Mouse (Mus musculus) forebrain, embryonic 14.5 days (tissue): ENCODE results near the gene Coq10a. TPM values are rescaled to one million over a fixed set of nuclear protein-coding genes. Genes with fewer than 3 reads are reported as not detected.

Experiments used
- ATAC-seq: fragments of 200-750 bp; cut with Nextera tagmentation; 2 replicates; pipeline ENCODE4 v1.8.0; 2017; ENCODE audit warnings: mild to moderate bottlenecking, moderate library complexity
- DNase-seq: peaks from one replicate; pipeline ENCODE4 v3.0.0-alpha.2; 2015; ENCODE audit warnings: low spot score
- H3K27ac ChIP-seq: fragments of 300-500 bp; sonication (generic); 2 replicates; pipeline ENCODE4 v1.5.1; 2014; ENCODE audit warnings: low read depth, mild to moderate bottlenecking, control low read depth, low read length, moderate library complexity
- H3K27me3 ChIP-seq: fragments of 300-500 bp; sonication (generic); replicated peaks from 2 replicates; pipeline ENCODE4 v1.6.1; 2014; ENCODE audit warnings: low read length, control low read depth, mixed read lengths; ENCODE audit not compliant: control insufficient read depth, insufficient read depth
- H3K36me3 ChIP-seq: fragments of 300-500 bp; sonication (generic); 2 replicates; pipeline ENCODE4 v1.6.1; 2014; ENCODE audit warnings: low read length, control low read depth; ENCODE audit not compliant: control insufficient read depth, insufficient read depth
- H3K4me1 ChIP-seq: fragments of 300-500 bp; sonication (generic); 2 replicates; pipeline ENCODE4 v1.6.1; 2014; ENCODE audit warnings: antibody characterized with exemption, low read length, control low read depth; ENCODE audit not compliant: control insufficient read depth, insufficient read depth
- H3K4me2 ChIP-seq: fragments of 300-500 bp; sonication (generic); 2 replicates; pipeline ENCODE4 v1.6.1; 2014; ENCODE audit warnings: mild to moderate bottlenecking, control low read depth, low read length
- H3K4me3 ChIP-seq: fragments of 300-500 bp; sonication (generic); 2 replicates; pipeline ENCODE4 v1.5.1; 2014; ENCODE audit warnings: low read depth, low read length, control low read depth
- H3K9ac ChIP-seq: fragments of 300-500 bp; sonication (generic); 2 replicates; pipeline ENCODE4 v1.6.1; 2014; ENCODE audit warnings: mild to moderate bottlenecking, low read length, control low read depth, moderate library complexity
- H3K9me3 ChIP-seq: fragments of 300-500 bp; sonication (generic); replicated peaks from 2 replicates; pipeline ENCODE4 v1.6.1; 2016; ENCODE audit warnings: low read length, control low read depth, mixed read lengths; ENCODE audit not compliant: control insufficient read depth
- WGBS: fragments of 180-500 bp; shearing (Covaris S2); extraction: QIAGEN DNeasy Blood & Tissue Kit; methylation state at CpG from one replicate; pipeline ENCODE4 v1.1.7; 2014; 5-methylcytosine and 5-hydroxymethylcytosine counted together
- polyA plus RNA-seq: library from polyadenylated mRNA; unstranded; fragments of >200 nt; fragmentation: Nextera tagmentation; extraction: Ambion mirVana; gene quantifications from 2 replicates; pipeline ENCODE4 v1.2.1, GENCODE M21; 2014

The Coq10a gene
- polyA plus RNA-seq, 1 experiment from 2014 or later, result 22.8 TPM

DNA sequence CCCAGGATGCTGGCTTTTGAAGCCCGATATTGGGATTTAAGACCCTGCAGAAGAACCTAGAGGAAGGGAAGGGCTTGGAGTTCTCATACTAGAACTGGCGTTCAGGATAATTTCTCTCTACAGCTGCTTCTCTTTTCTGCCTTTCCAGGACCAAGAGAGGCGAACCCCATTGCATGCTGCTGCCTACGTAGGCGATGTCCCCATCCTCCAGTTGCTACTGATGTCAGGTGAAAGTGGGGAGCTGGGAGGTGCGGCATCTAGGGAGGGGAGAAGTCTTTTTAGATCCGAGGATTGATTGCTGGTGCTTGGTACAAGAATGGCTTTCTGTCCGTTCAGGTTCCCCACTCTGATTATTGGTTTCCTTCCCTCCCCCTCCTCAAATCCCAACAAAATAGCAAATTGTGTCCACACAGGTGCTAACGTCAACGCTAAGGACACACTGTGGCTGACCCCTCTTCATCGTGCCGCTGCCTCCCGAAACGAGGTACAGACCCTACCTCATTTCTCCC, 9.2 kb upstream of the Coq10a start:
- no peaks in the 10 kb centered on the region for H3K9me3 ChIP-seq

GRCm38 (mm10) chr10:128377222-128377939, 8.6 kb upstream of the Coq10a start:
- peak; percentile 76 for ATAC-seq
- H3K9me3 ChIP-seq, result no peaks in the 10 kb centered on the region
- H3K4me2 ChIP-seq, result peak overlapping the region; percentile 61
- H3K36me3 ChIP-seq, result peaks cover 40% of the 10 kb centered on the region
- H3K27ac ChIP-seq, result peak overlapping the region; percentile 94
- under 1% methylated on average over 47 of the region's 47 CpGs for WGBS
- H3K4me1 ChIP-seq, result peaks cover 11% of the 10 kb centered on the region
- no peaks in the 10 kb centered on the region for H3K27me3 ChIP-seq
- peak overlapping the region; percentile 99 for H3K4me3 ChIP-seq
- DNase-seq, result peak; percentile 75
- H3K9ac ChIP-seq, result peak overlapping the region; percentile 99

More for the DNA sequence above, 9.2 kb upstream of the Coq10a start:
- Histone ChIP-seq H3K27ac (peak overlapping the region; percentile 94), H3K36me3 (peaks cover 46% of the 10 kb centered on the region), H3K9ac (peak overlapping the region; percentile 99), H3K4me3 (peak overlapping the region; percentile 99), H3K4me1 (peaks cover 11% of the 10 kb centered on the region), H3K27me3 (no peaks in the 10 kb centered on the region), H3K4me2 (peak overlapping the region; percentile 61)
- whole genome bisulfite sequencing, result 46% methylated on average over 14 of the region's 14 CpGs
- DNase-seq (no peak), ATAC-seq (no peak)

GRCm38 (mm10) chr10:128376455-128377211, 7.8 kb upstream of the Coq10a start, which contains the start of gene Ankrd52:
Gene Ankrd52 (plus strand): TSS chr10:128377115.
- peak within 1 kb of the TSS; percentile 94 for H3K27ac ChIP-seq
- H3K9me3 ChIP-seq, result no peaks in the 10 kb centered on the region
- ATAC-seq (peak; percentile 92), DNase-seq (peak; percentile 84)
- peak within 1 kb of the TSS; percentile 61 for H3K4me2 ChIP-seq
- no peaks in the 10 kb centered on the region for H3K27me3 ChIP-seq
- WGBS, result under 1% methylated on average over 51 of the region's 73 CpGs
- H3K4me1 ChIP-seq, result peaks cover 11% of the 10 kb centered on the region
- H3K36me3 ChIP-seq, result peaks cover 32% of the 10 kb centered on the region
- peak within 1 kb of the TSS; percentile 99 for H3K9ac ChIP-seq
- peak within 1 kb of the TSS; percentile 99 for H3K4me3 ChIP-seq

GRCm38 (mm10) chr10:128376099-128376454, 7.3 kb upstream of the Coq10a start:
- Histone ChIP-seq H3K4me3 (peak overlapping the region; percentile 99), H3K4me1 (peaks cover 11% of the 10 kb centered on the region), H3K4me2 (peak overlapping the region; percentile 61), H3K27me3 (no peaks in the 10 kb centered on the region), H3K9ac (peak overlapping the region; percentile 99), H3K36me3 (peaks cover 28% of the 10 kb centered on the region), H3K27ac (peak overlapping the region; percentile 94), H3K9me3 (no peaks in the 10 kb centered on the region)
- ATAC-seq, result no peak
- WGBS, result 40% methylated on average over 4 of the region's 4 CpGs
- DNase-seq, result no peak

DNA sequence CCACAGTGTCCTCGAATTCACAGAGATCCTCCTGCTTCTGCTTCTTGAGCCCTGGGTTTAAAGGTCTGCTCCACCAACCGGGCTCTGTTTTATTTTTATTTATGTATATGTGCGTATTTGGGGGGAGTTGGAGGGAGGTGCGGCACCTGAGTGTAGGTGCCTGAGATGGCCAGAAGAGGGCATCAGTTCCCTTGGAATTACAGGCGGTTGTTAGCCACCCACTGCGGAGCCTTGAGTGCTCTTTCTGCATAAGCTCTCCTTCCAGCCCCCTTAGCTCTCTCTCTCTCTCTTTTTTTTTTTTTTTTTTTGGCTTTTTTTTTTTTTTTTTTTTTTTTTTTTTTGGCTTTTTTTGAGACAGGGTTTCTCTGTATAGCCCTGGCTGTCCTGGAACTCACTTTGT, 5.6 kb upstream of the Coq10a start:
- no peak overlapping the region for H3K9ac ChIP-seq
- peaks cover 11% of the 10 kb centered on the region for H3K4me1 ChIP-seq
- H3K27ac ChIP-seq, result no peak overlapping the region
- H3K9me3 ChIP-seq, result no peaks in the 10 kb centered on the region
- 77% methylated on average over 6 of the region's 6 CpGs for WGBS
- DNase-seq, result no peak
- no peaks in the 10 kb centered on the region for H3K27me3 ChIP-seq
- ATAC-seq, result no peak
- no peak overlapping the region for H3K4me2 ChIP-seq
- H3K4me3 ChIP-seq, result no peak overlapping the region
- peaks cover 12% of the 10 kb centered on the region for H3K36me3 ChIP-seq

DNA sequence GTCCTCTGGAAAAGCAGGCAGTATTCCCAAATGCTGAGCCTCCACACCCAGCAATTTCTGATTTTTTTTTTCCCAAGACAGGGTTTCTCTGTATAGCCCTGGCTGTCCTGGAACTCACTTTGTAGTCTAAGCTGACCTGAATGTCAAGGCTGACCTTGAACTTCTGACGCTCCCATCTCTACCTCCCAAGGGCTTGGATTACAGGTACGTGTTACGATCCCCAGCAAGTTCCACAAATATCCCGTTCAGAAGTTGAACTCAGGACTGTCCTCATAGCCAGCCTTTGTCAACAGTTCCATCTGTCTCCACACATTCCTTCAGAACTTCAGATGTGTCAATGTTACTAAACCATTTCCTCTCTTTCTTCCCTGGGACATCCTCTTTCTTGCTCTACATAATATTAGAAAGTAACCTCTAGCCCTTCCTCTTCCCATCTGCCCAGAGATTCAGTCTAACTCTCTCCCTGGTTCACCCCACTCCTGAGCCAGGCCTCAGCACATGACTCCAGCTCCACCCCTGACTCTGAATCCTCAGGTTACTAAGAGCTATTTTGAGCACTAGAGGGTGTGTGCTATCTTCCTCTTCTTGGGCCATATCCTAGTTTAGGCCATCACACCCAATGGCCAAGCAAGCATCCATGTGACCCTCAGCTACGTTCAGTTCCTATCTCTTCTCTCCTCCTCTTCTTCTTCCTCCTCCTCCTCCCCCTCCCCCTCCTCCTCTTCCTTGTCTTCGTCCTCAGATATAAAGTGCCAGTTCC, 4.4 kb upstream of the Coq10a start:
- DNase-seq, result no peak

DNA sequence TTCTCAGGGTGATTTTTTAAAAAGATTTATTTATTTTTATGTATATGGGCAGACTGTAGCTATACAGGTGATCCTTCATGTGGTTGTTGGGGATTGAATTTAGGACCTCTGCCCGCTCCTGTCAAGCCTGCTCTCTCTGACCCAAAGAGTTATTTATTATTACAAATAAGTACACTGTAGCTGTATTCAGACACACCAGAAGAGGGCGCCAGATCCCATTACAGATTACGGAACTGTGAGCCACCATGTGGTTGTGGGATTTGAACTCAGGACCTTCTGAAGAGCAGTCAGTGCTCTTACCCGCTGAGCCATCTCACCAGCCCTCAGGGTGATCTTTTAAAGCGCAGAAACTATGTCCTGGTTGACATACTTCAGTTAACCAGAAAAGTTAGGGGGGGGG, 3.3 kb upstream of the Coq10a start:
- ATAC-seq (no peak), DNase-seq (no peak)
- no peak overlapping the region for H3K4me3 ChIP-seq
- H3K9me3 ChIP-seq, result no peaks in the 10 kb centered on the region
- no peak overlapping the region for H3K27ac ChIP-seq
- no peaks in the 10 kb centered on the region for H3K27me3 ChIP-seq
- WGBS, result 79% methylated on average over 5 of the region's 5 CpGs
- no peak overlapping the region for H3K9ac ChIP-seq
- no peaks in the 10 kb centered on the region for H3K36me3 ChIP-seq
- no peak overlapping the region for H3K4me2 ChIP-seq
- H3K4me1 ChIP-seq, result peaks cover 8% of the 10 kb centered on the region; the same call in 1 of the 2 replicates

More for the DNA sequence above, 4.4 kb upstream of the Coq10a start:
- no peak overlapping the region for H3K27ac ChIP-seq
- H3K4me3 ChIP-seq, result no peak overlapping the region
- H3K27me3 ChIP-seq, result no peaks in the 10 kb centered on the region
- no peak overlapping the region for H3K4me2 ChIP-seq
- ATAC-seq, result no peak
- peaks cover 3% of the 10 kb centered on the region for H3K4me1 ChIP-seq
- H3K9me3 ChIP-seq, result no peaks in the 10 kb centered on the region
- 92% methylated on average over 6 of the region's 6 CpGs for WGBS
- no peak overlapping the region for H3K9ac ChIP-seq
- no peaks in the 10 kb centered on the region for H3K36me3 ChIP-seq

- H3K9me3 ChIP-seq, result no peaks in the 10 kb centered on the region
- 54% methylated on average over 4 of the region's 4 CpGs for WGBS
- ATAC-seq (no peak), DNase-seq (no peak)
- no peaks in the 10 kb centered on the region for H3K27me3 ChIP-seq
- peaks cover 3% of the 10 kb centered on the region; the same call in 1 of the 2 replicates for H3K36me3 ChIP-seq
- peaks cover 8% of the 10 kb centered on the region; the same call in 1 of the 2 replicates for H3K4me1 ChIP-seq
- no peak overlapping the region for H3K9ac ChIP-seq
- no peak overlapping the region for H3K4me3 ChIP-seq
- no peak overlapping the region for H3K27ac ChIP-seq
- H3K4me2 ChIP-seq, result no peak overlapping the region
These were observed 1.8 kb upstream of the Coq10a start for GRCm38 (mm10) chr10:128370601-128371000.
